Mouse (Mus musculus) kidney, embryonic 14.5 days (tissue): ENCODE measurements around the gene Gm7534. TPM values are rescaled to one million over a fixed set of nuclear protein-coding genes. Genes with fewer than 3 reads are reported as not detected.

Source experiments
- polyA plus RNA-seq: library from polyadenylated mRNA; unstranded; fragments of >200 nt; fragmentation: Nextera tagmentation; extraction: Ambion mirVana; gene quantifications from 2 replicates; pipeline ENCODE4 v1.2.1, GENCODE M21; 2014

The Gm7534 gene
- polyA plus RNA-seq, 1 experiment from 2014 or later, result 0.50 TPM

Other genes starting within 250 kb of the Gm7534 start
- gene Hmgn2, start 234.4 kb downstream of the Gm7534 start, polyA plus RNA-seq, result 3,172 and 3,245 TPM in 2 replicates
- gene Dhdds, start 202.1 kb downstream of the Gm7534 start, polyA plus RNA-seq, result 42.2 and 42.9 TPM in 2 replicates
- not detected in 2 replicates for gene Lin28a, start 184.2 kb downstream of the Gm7534 start, polyA plus RNA-seq
- gene Zfp683, start 149.2 kb downstream of the Gm7534 start, polyA plus RNA-seq, result not detected in 2 replicates
- gene Crybg2, start 142.2 kb downstream of the Gm7534 start, polyA plus RNA-seq, result 4.5 and 6.0 TPM in 2 replicates
- 8.9 and 12.1 TPM in 2 replicates for gene Cd52, start 107.9 kb downstream of the Gm7534 start, polyA plus RNA-seq
- 9.3 and 12.4 TPM in 2 replicates for gene Ubxn11, start 100.4 kb downstream of the Gm7534 start, polyA plus RNA-seq
- 424 TPM in 2 replicates for gene Sh3bgrl3, start 74.2 kb downstream of the Gm7534 start, polyA plus RNA-seq
- gene Cep85, start 15.9 kb downstream of the Gm7534 start, polyA plus RNA-seq, result 98.0 and 123 TPM in 2 replicates
- 0.26 and 0.37 TPM in 2 replicates for gene Catsper4, start 24.4 kb upstream of the Gm7534 start, polyA plus RNA-seq
- gene Cnksr1, start 35.4 kb upstream of the Gm7534 start, polyA plus RNA-seq, result 5.0 and 6.4 TPM in 2 replicates
- 0.41 TPM in 1 of 2 replicates, not detected in the other for gene E130218I03Rik, start 40.7 kb upstream of the Gm7534 start, polyA plus RNA-seq
- gene Zfp593, start 42.6 kb upstream of the Gm7534 start, polyA plus RNA-seq, result 17.5 and 18.9 TPM in 2 replicates
- not detected in 2 replicates for gene Gm30191, start 43.9 kb upstream of the Gm7534 start, polyA plus RNA-seq
- 9.2 and 12.8 TPM in 2 replicates for gene Grrp1, start 51.1 kb upstream of the Gm7534 start, polyA plus RNA-seq
- gene Pdik1l, start 84.9 kb upstream of the Gm7534 start, polyA plus RNA-seq, result 14.9 and 18.8 TPM in 2 replicates
- gene Trim63, start 112.1 kb upstream of the Gm7534 start, polyA plus RNA-seq, result 0.88 and 1.4 TPM in 2 replicates
- gene Slc30a2, start 140.2 kb upstream of the Gm7534 start, polyA plus RNA-seq, result 0.09 and 0.11 TPM in 2 replicates
- 0.20 and 0.23 TPM in 2 replicates for gene Extl1, start 180.8 kb upstream of the Gm7534 start, polyA plus RNA-seq
- gene Pafah2, start 193.3 kb upstream of the Gm7534 start, polyA plus RNA-seq, result 8.4 and 12.3 TPM in 2 replicates